Mouse (Mus musculus) stomach, postnatal 0 days (tissue): ENCODE data around the gene Mdh1.

Experiments used
- CTCF ChIP-seq: IDR thresholded peaks from 2 replicates; pipeline ENCODE4 v1.5.1; 2016; ENCODE audit warnings: antibody characterized with exemption, low read depth, mild to moderate bottlenecking, moderate library complexity
- EP300 ChIP-seq: optimal IDR thresholded peaks from 2 replicates; pipeline ENCODE3; 2016; ENCODE audit warnings: antibody characterized with exemption

DNA sequence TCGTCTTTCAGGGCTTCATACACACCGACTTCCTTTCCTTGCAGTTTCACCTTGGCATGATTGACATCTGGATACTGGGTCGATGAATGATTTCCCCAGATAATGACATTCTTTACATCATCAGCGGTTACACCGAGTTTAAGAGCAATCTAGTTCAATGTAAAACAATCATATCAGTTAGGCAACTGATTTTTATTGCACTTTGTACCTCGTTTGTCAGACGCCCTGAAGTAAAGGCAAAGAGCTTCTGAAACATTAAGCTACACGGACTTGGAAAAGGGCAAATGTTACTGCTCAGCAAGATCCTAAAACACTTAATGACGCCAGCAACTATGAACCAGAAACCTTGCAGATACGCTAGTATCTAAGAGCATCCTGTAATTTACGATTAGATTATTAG is 12.4 kb downstream of the Mdh1 start:
- TF ChIP-seq CTCF: no peak
- TF ChIP-seq EP300: no peak
